Mouse (Mus musculus) adrenal gland, adult 18-20 months (tissue): ENCODE results near the gene Myrf. TPM values are rescaled to one million over a fixed set of nuclear protein-coding genes. Genes with fewer than 3 reads are reported as not detected.
A peak's percentile ranks its signal among the peaks of the same experiment; 100 is the strongest.

Experiments used
- DNase-seq, 2 experiments: peaks; one replicate each; pipeline ENCODE4 v3.0.0; 2021 to 2022; ENCODE audit warnings: low spot score in 2 of 2
- long read RNA-seq, 2 experiments: library from polyadenylated mRNA; stranded (forward); transcript quantifications; one replicate each; pipeline ENCODE4 v2.0.0; 2021
- total RNA-seq, 2 experiments: library from RNA; stranded (reverse); gene quantifications; 1 replicate in 1 of 2; 2 replicates in 1 of 2; pipeline ENCODE4 v1.2.3; 2021

Gene Myrf
- total RNA-seq = 1 to 10 TPM; 2.1 to 2.8 TPM
- long read RNA-seq, experiment 1, partial matches to known transcripts = 0 of 1 reads
- long read RNA-seq, experiment 1, other reads (novel, unspliced or antisense) = 0 of 1 reads
- long read RNA-seq, experiment 2 = 0 reads

GRCm38 (mm10) chr19:10240654-10241305 is at the start of gene Myrf:
Gene Myrf, minus strand, starts transcription at chr19:10240748.
- DNase-seq = peak; percentile 84 to 85

- DNase-seq = no peak
Measured at GRCm38 (mm10) chr19:10289609-10290150, 49.1 kb upstream of the Myrf start.

- no peak for DNase-seq
Measured at GRCm38 (mm10) chr19:10288125-10289040, 47.8 kb upstream of the Myrf start.

GRCm38 (mm10) chr19:10286458-10286872 is 45.9 kb upstream of the Myrf start:
- no peak for DNase-seq

- no peak for DNase-seq
Measured at GRCm38 (mm10) chr19:10280771-10281540, 40.4 kb upstream of the Myrf start.

- no peak for DNase-seq
Measured at GRCm38 (mm10) chr19:10279668-10280067, 39.1 kb upstream of the Myrf start.

GRCm38 (mm10) chr19:10278669-10279324 is 38.2 kb upstream of the Myrf start:
- no peak for DNase-seq

GRCm38 (mm10) chr19:10277759-10278158 is 37.2 kb upstream of the Myrf start:
- no peak for DNase-seq

- DNase-seq = no peak
Measured at GRCm38 (mm10) chr19:10277331-10277730, 36.8 kb upstream of the Myrf start.

GRCm38 (mm10) chr19:10276483-10277144 is 36.1 kb upstream of the Myrf start:
- DNase-seq = no peak

GRCm38 (mm10) chr19:10274056-10274455 is 33.5 kb upstream of the Myrf start:
- no peak for DNase-seq

GRCm38 (mm10) chr19:10272746-10273145 is 32.2 kb upstream of the Myrf start:
- DNase-seq = no peak

- no peak for DNase-seq
Measured at GRCm38 (mm10) chr19:10271592-10271991, 31.0 kb upstream of the Myrf start.

- no peak for DNase-seq
Measured at GRCm38 (mm10) chr19:10270356-10270755, 29.8 kb upstream of the Myrf start.

GRCm38 (mm10) chr19:10268851-10269250 is 28.3 kb upstream of the Myrf start:
- no peak for DNase-seq

- DNase-seq = no peak
Measured at GRCm38 (mm10) chr19:10267953-10268352, 27.4 kb upstream of the Myrf start.

- DNase-seq = peak in 1 of 2 experiments; percentile 31
Measured at GRCm38 (mm10) chr19:10267057-10267456, 26.5 kb upstream of the Myrf start.

GRCm38 (mm10) chr19:10266196-10266850 is 25.8 kb upstream of the Myrf start:
- peak; percentile 69 to 77 for DNase-seq

GRCm38 (mm10) chr19:10261369-10261768 is 20.8 kb upstream of the Myrf start:
- DNase-seq = no peak
